Mouse (Mus musculus): ENCODE data around the gene Cntnap4. TPM values are rescaled to one million over a fixed set of nuclear protein-coding genes. Genes with fewer than 3 reads are reported as not detected.

The Cntnap4 gene
- total RNA-seq (2021): not detected

GRCm38 (mm10) chr8:112569471-112570141 is at the start of gene Cntnap4:
Gene Cntnap4 (plus strand): TSS chr8:112570043.
- no peak for DNase-seq
- intact Hi-C loops (cut with DNase I): loop anchor here (5.0 kb wide), 1 partner anchor 403 kb away; no protein-coding TSS in a partner anchor

GRCm38 (mm10) chr8:112557376-112557775 is 12.5 kb upstream of the Cntnap4 start:
- DNase-seq: no peak
- intact Hi-C loops (cut with DNase I): no loop called here

- intact Hi-C loops (cut with DNase I): loop anchor here (5.0 kb wide), 1 partner anchor 402 kb away; no protein-coding TSS in a partner anchor
- no peak for DNase-seq
These were observed 698 bp downstream of the Cntnap4 start for GRCm38 (mm10) chr8:112570541-112570940.

- intact Hi-C loops (cut with DNase I): loop anchor here (5.0 kb wide), 1 partner anchor 401 kb away; no protein-coding TSS in a partner anchor
- no peak for DNase-seq
These were observed 1.6 kb downstream of the Cntnap4 start for GRCm38 (mm10) chr8:112571337-112571904.

GRCm38 (mm10) chr8:112581473-112581872 is 11.6 kb downstream of the Cntnap4 start:
- DNase-seq: no peak
- intact Hi-C loops (cut with DNase I): no loop called here

DNA sequence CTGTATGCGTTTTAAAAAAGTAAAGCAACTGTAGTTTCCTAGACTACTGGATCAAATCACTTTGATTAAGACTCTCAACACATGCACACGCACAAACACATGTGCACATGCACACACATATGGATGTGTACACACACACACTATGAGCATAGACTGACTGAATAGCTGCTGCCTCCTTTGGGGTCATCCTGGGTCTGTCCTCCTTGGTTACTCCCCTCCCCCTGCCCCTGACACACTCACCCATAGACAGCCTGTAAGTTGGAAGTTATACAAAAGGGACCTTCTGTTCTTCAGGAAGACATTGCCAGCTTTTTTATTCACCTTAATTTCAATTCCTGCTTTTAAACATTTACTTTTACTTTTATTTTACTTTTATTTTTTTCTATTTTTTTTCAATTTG is 13.6 kb downstream of the Cntnap4 start:
- intact Hi-C loops (cut with DNase I): no loop called here
- no peak for DNase-seq

DNA sequence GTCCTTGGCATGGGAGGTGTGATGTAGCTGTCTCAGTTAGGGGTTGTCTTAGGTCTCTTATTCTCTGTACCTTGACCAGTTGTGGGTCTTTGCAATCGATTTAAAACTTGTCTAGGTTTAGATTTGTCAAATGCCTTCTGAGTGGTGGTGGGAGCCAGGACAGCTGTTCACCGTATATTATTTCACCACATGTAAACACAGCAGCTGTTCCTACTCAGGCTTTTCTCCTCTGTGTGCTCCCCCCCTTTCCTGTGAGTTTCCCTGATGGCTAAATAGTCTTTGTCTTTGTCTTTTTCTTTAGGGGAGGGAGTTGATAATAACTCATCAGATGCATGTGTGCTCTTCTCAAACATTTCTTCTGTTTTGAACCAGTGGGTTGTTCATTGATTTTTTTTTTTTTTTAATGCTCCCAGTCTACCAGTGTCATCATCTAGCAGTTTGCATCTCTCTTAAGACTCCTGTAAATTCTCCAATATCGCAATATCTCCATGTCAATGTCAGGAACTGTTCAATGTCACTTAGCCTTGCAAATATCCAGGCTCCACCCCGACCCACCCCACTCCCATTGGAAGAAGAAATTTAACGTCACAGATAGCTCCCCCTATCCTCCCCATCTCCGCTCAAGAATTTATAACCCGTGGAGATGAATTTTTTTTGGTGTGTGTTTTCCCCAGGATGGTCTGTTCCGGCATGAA is 18.7 kb downstream of the Cntnap4 start:
- DNase-seq: no peak
- intact Hi-C loops (cut with DNase I): no loop called here

DNA sequence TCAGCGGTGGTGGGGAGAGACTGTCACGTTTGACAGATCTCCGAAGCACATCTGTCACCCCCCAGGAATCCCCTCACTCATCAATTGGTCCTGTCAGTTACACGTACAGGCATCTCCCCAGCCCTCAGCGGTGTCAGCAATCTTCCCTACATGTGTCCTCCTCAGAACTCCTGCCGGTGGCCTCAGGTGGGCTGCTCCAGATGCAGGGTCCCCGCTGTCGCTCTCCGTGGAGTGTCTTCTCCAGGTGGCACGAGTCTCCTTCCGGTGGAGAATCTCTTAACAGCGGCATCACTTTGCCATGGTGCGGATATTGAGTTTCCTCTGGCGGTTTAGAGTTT is 19.2 kb downstream of the Cntnap4 start:
- no peak for DNase-seq
- intact Hi-C loops (cut with DNase I): no loop called here

DNA sequence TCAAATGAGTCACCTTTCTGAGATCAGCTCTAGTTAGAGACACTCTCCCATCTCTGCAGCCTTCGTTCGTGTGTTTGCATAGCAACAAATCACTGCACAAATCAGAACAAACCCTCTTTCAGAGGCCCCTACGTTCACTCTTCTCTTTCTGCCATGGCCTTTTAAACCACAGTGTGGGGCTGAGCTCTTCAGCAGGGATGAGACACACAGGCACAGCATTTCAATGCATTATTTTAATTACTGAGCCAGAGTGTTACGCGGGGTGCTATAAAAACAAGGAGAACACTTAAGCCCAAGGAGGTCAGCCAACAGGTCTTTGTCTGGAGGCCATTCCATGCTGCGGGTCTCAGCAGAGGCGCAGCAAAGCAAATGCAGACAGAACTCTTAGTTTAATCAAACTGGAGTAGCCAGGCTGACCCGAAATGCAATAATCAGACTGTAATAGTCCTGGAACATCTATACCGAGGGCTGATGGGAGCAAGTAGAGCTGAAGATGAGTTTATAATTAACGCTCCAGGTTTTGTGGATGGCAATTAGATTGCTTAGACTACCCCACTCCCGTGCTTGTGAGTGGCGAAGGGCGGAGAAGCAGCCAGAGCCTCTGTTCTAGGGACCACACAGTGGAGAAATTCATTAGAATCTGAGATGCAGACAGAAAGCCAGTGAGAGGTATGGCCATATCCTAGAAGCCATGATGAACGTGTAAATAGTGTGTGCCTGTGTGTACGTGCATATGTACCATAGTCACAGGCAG is 26.4 kb downstream of the Cntnap4 start:
- DNase-seq: no peak
- intact Hi-C loops (cut with DNase I): no loop called here

DNA sequence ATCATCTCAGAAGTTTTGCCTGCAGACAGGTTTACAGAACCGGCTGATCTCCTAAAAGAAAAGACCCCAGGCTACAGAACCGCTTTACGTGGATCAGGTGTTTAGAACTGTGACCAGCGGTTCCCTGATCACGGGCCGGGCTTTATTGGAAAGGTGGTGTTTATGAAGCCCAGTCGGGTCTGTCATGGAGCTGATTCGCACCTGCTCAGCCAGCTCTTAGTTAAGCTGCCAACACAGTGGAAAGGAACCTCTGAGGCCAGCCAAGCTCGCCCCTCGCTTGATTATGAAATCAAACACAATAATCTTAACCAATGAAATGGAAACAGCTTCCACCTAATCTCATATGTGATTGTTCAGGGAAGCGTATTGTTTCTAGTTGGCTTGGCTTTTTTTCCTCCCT is 30.1 kb downstream of the Cntnap4 start:
- intact Hi-C loops (cut with DNase I): no loop called here
- DNase-seq: no peak

GRCm38 (mm10) chr8:112601150-112601549 is 31.3 kb downstream of the Cntnap4 start:
- intact Hi-C loops (cut with DNase I): no loop called here
- no peak for DNase-seq

GRCm38 (mm10) chr8:112610121-112610520 is 40.3 kb downstream of the Cntnap4 start:
- intact Hi-C loops (cut with DNase I): no loop called here
- no peak for DNase-seq

GRCm38 (mm10) chr8:112628791-112629190 is 58.9 kb downstream of the Cntnap4 start:
- DNase-seq: no peak
- intact Hi-C loops (cut with DNase I): no loop called here

GRCm38 (mm10) chr8:112652657-112653056 is 82.8 kb downstream of the Cntnap4 start:
- intact Hi-C loops (cut with DNase I): no loop called here
- no peak for DNase-seq

DNA sequence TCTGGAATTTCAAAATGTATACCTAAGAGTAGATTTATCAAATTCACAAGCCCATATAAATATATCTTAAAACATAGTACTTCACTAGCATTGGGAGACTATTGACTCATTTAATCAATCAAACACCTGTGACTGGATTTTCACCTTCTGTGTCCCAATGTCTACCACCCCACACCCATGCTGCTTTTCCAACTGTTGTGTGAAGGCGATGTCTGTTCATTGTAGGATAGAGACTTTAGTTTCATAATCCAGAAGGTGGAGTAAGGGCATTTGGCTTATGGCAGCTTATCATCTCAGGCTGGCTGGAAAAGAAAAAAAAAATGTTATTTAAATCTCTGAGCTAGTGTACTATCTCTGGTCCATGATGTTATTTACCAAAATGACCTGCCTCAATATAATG is 83.4 kb downstream of the Cntnap4 start:
- intact Hi-C loops (cut with DNase I): no loop called here
- DNase-seq: no peak

- intact Hi-C loops (cut with DNase I): no loop called here
These were observed 84.2 kb downstream of the Cntnap4 start for GRCm38 (mm10) chr8:112653994-112654393.

GRCm38 (mm10) chr8:112664067-112664466 is 94.2 kb downstream of the Cntnap4 start:
- intact Hi-C loops (cut with DNase I): no loop called here
- DNase-seq: no peak

More at GRCm38 (mm10) chr8:112653994-112654393, 84.2 kb downstream of the Cntnap4 start:
- no peak for DNase-seq

DNA sequence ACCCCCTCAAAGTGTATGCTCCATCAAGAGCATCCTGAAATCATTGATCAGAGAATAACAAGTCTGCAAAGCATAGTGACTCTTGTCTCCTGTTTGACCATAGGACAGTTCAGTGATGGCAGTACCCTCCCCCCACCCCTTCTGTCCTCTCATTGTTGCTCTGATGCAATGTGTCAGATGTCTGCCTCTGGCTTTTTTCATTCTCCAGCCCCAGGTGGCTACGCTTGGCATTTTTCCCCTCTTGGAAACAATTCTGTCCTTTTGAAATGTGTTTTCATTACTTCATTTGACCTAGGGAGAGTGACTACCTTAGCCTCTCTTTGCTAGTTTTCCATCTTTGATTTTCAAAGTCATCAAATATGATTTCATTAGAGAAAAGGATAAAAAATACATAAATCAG is 104.8 kb downstream of the Cntnap4 start:
- intact Hi-C loops (cut with DNase I): no loop called here
- no peak for DNase-seq

DNA sequence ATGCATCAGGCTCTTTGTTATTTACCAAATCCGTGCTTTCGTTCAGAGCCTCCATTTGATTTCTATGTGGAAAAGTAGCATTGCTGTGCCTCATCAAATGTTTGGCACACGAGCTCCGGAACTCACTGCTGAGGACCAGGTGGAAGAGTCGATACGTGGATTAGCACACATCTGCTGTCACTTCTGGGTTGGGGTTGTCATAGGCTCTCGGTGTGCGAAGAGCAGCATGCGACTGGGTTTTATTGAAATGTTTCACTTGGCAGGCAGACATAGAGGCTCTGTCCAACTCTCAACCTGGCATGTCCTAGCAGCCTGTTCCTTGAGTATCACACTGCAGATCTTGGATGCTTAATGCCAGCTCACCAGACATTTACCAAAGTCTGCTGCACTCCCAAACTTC is 111.9 kb downstream of the Cntnap4 start:
- intact Hi-C loops (cut with DNase I): no loop called here
- DNase-seq: no peak

DNA sequence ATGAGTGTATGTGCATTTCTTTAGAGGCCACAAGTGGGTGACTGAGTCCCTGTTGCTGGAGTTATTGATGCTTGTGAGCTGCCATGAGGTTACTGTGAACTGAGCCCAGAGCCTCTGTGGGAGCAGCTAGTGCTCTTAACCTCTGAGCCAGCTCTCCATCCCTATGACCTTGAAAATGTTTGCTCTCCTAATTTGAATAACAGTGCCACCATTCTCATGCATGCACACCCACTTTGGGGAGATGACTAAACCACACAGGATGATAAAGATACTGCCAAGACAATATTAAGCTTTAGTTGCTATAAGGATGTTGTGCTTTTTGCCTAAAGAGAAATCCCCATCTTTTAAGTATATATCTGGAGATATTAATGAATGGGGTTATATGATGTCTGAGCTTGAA is 125.9 kb downstream of the Cntnap4 start:
- intact Hi-C loops (cut with DNase I): no loop called here
- DNase-seq: no peak

- DNase-seq: no peak
- intact Hi-C loops (cut with DNase I): no loop called here
These were observed 128.3 kb downstream of the Cntnap4 start for GRCm38 (mm10) chr8:112698141-112698540.
